Mouse (Mus musculus) stomach, embryonic 14.5 days (tissue): ENCODE data around the gene Adpgk. TPM values are rescaled to one million over a fixed set of nuclear protein-coding genes. Genes with fewer than 3 reads are reported as not detected.

Experiments used
- ATAC-seq: fragments of 200-750 bp; cut with Nextera tagmentation; 2 replicates; pipeline ENCODE4 v1.8.0; 2017; ENCODE audit warnings: low read depth, moderate TSS enrichment; ENCODE audit not compliant: insufficient number of reproducible peaks, insufficient read depth, low FRiP score
- H3K27ac ChIP-seq: fragments of 300-500 bp; sonication (generic); 2 replicates; pipeline ENCODE4 v1.5.1; 2014; ENCODE audit warnings: mild to moderate bottlenecking, low read length, moderate library complexity, mixed read lengths
- H3K27me3 ChIP-seq: fragments of 300-500 bp; sonication (generic); 2 replicates; pipeline ENCODE4 v1.6.1; 2014; ENCODE audit warnings: low read length, control low read depth, mixed read lengths; ENCODE audit not compliant: control insufficient read depth, insufficient read depth
- H3K36me3 ChIP-seq: fragments of 300-500 bp; sonication (generic); 2 replicates; pipeline ENCODE4 v1.6.1; 2014; ENCODE audit warnings: mild to moderate bottlenecking, control low read depth, low read length, moderate library complexity, mixed read lengths; ENCODE audit not compliant: control insufficient read depth, insufficient read depth
- H3K4me1 ChIP-seq: fragments of 300-500 bp; sonication (generic); 2 replicates; pipeline ENCODE4 v1.6.1; 2014; ENCODE audit warnings: low read length, control low read depth, mixed read lengths; ENCODE audit not compliant: control insufficient read depth, insufficient read depth
- H3K4me2 ChIP-seq: fragments of 300-500 bp; sonication (generic); replicated peaks from 2 replicates; pipeline ENCODE4 v1.6.1; 2014; ENCODE audit warnings: low read depth, low read length, control low read depth
- H3K4me3 ChIP-seq: fragments of 300-500 bp; sonication (generic); 2 replicates; pipeline ENCODE4 v1.5.1; 2014; ENCODE audit warnings: low read depth, low read length, control low read depth
- H3K9ac ChIP-seq: fragments of 300-500 bp; sonication (generic); replicated peaks from 2 replicates; pipeline ENCODE4 v1.6.1; 2014; ENCODE audit warnings: low read depth, mild to moderate bottlenecking, control low read depth, low read length, moderate library complexity, mixed read lengths
- H3K9me3 ChIP-seq: fragments of 300-500 bp; sonication (generic); 2 replicates; pipeline ENCODE4 v1.6.1; 2016; ENCODE audit warnings: low read depth, low read length, control low read depth; ENCODE audit not compliant: control insufficient read depth
- WGBS: fragments of 180-500 bp; shearing (Covaris S2); extraction: QIAGEN DNeasy Blood & Tissue Kit; methylation state at CpG from one replicate; pipeline ENCODE4 v1.1.7; 2014; 5-methylcytosine and 5-hydroxymethylcytosine counted together
- polyA plus RNA-seq: library from polyadenylated mRNA; unstranded; fragments of >200 nt; fragmentation: Nextera tagmentation; extraction: Ambion mirVana; gene quantifications from 2 replicates; pipeline ENCODE4 v1.2.1, GENCODE M21; 2014

Gene Adpgk
- polyA plus RNA-seq, 1 experiment from 2014 or later, result 35.9 TPM

DNA sequence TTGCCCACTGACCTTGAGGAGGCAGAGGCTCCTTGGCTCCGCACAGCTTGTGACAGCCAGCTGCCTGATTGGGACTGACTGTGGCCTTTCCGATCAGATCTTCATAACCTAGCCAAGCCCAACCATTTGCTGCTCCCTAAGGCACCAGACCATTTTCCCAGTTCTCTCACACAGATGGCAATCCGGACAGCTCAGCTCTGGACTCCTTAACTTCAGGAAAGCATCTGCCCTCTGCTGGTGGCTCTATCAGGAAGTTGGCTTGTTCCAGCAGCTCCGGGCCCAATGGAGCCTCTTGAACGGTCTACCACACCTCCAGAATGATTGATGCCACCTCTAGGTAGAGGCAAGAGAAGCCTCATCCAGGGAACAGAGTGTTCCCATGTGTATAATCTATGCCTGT lies 21.6 kb upstream of the Adpgk start:
- Histone ChIP-seq H3K27ac (no peak overlapping the region), H3K9ac (no peak overlapping the region), H3K4me3 (no peak overlapping the region), H3K4me2 (no peak overlapping the region), H3K36me3 (no peaks in the 10 kb centered on the region), H3K27me3 (no peaks in the 10 kb centered on the region), H3K4me1 (0 out of 2 replicates have a peak, but pooled peaks cover 3% of the 10 kb centered on the region), H3K9me3 (no peaks in the 10 kb centered on the region)
- 17% methylated on average over 5 of the region's 5 CpGs for WGBS
- ATAC-seq, result peak; percentile 34; the same call in 1 of the 2 replicates

- no peaks in the 10 kb centered on the region for H3K9me3 ChIP-seq
- no peak for ATAC-seq
- no peak overlapping the region for H3K4me3 ChIP-seq
- 0 out of 2 replicates have a peak, but pooled peaks cover 3% of the 10 kb centered on the region for H3K4me1 ChIP-seq
- no peak overlapping the region for H3K4me2 ChIP-seq
- H3K36me3 ChIP-seq, result no peaks in the 10 kb centered on the region
- H3K27ac ChIP-seq, result peak overlapping the region; percentile 22; the same call in 1 of the 2 replicates
- H3K27me3 ChIP-seq, result no peaks in the 10 kb centered on the region
- WGBS, result 12% methylated on average over 4 of the region's 4 CpGs
- H3K9ac ChIP-seq, result no peak overlapping the region
Observed at GRCm38 (mm10) chr9:59271081-59271480, 20.3 kb upstream of the Adpgk start.

- H3K4me2 ChIP-seq, result no peak overlapping the region
- no peaks in the 10 kb centered on the region for H3K9me3 ChIP-seq
- ATAC-seq, result peak; percentile 92
- WGBS, result 25% methylated on average over 6 of the region's 6 CpGs
- peak overlapping the region; percentile 61; the same call in 1 of the 2 replicates for H3K27ac ChIP-seq
- H3K27me3 ChIP-seq, result no peaks in the 10 kb centered on the region
- 0 out of 2 replicates have a peak, but pooled peaks cover 3% of the 10 kb centered on the region for H3K4me1 ChIP-seq
- no peaks in the 10 kb centered on the region for H3K36me3 ChIP-seq
- H3K4me3 ChIP-seq, result no peak overlapping the region
- no peak overlapping the region for H3K9ac ChIP-seq
Observed at GRCm38 (mm10) chr9:59271711-59272110, 19.6 kb upstream of the Adpgk start.

DNA sequence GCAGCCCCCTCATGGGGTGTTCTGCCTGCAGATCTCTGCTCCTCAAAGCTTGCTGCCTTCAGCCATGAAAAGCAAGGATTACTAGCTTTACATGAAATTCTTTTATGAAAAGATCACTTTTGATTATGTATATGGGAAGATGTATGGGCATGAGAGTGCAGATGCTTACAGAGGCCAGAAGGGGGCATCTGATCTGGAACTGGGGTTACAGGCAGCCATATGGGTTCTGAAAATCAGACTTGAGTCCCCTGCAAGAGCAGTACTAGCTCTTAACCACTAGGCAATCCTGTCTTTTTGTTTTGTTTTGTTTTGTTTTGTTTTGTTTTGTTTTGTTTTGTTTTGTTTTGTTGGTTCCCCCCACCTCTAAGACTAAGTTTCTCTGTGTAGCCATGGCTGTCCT lies 18.2 kb upstream of the Adpgk start:
- no peaks in the 10 kb centered on the region for H3K27me3 ChIP-seq
- no peak for ATAC-seq
- no peak overlapping the region for H3K9ac ChIP-seq

GRCm38 (mm10) chr9:59274846-59275455 lies 16.4 kb upstream of the Adpgk start:
- WGBS, result 86% methylated on average over 19 of the region's 19 CpGs
- Histone ChIP-seq H3K36me3 (no peaks in the 10 kb centered on the region), H3K4me1 (no peaks in the 10 kb centered on the region), H3K9me3 (no peaks in the 10 kb centered on the region), H3K9ac (no peak overlapping the region), H3K4me2 (no peak overlapping the region), H3K4me3 (no peak overlapping the region), H3K27me3 (no peaks in the 10 kb centered on the region), H3K27ac (no peak overlapping the region)
- no peak for ATAC-seq

More for the DNA sequence above, 18.2 kb upstream of the Adpgk start:
- no peaks in the 10 kb centered on the region for H3K36me3 ChIP-seq
- no peak overlapping the region for H3K4me2 ChIP-seq
- H3K4me1 ChIP-seq, result 0 out of 2 replicates have a peak, but pooled peaks cover 3% of the 10 kb centered on the region
- H3K9me3 ChIP-seq, result no peaks in the 10 kb centered on the region
- no peak overlapping the region for H3K27ac ChIP-seq
- H3K4me3 ChIP-seq, result no peak overlapping the region

GRCm38 (mm10) chr9:59278199-59278598 lies 13.2 kb upstream of the Adpgk start:
- H3K4me1 ChIP-seq, result peaks cover 2% of the 10 kb centered on the region; the same call in 1 of the 2 replicates
- 93% methylated on average over 2 of the region's 2 CpGs for WGBS

GRCm38 (mm10) chr9:59278694-59279093 lies 12.7 kb upstream of the Adpgk start:
- WGBS, result 59% methylated on average over 5 of the region's 5 CpGs

More at GRCm38 (mm10) chr9:59278199-59278598, 13.2 kb upstream of the Adpgk start:
- Histone ChIP-seq H3K27me3 (no peaks in the 10 kb centered on the region), H3K9ac (no peak overlapping the region), H3K9me3 (no peaks in the 10 kb centered on the region), H3K36me3 (no peaks in the 10 kb centered on the region), H3K27ac (no peak overlapping the region), H3K4me3 (no peak overlapping the region), H3K4me2 (no peak overlapping the region)
- ATAC-seq, result no peak

GRCm38 (mm10) chr9:59280888-59281287 lies 10.5 kb upstream of the Adpgk start:
- H3K27me3 ChIP-seq, result no peaks in the 10 kb centered on the region
- no peak overlapping the region for H3K9ac ChIP-seq
- peaks cover 2% of the 10 kb centered on the region; the same call in 1 of the 2 replicates for H3K4me1 ChIP-seq
- H3K9me3 ChIP-seq, result no peaks in the 10 kb centered on the region
- no peak overlapping the region for H3K4me3 ChIP-seq
- no peak for ATAC-seq
- H3K36me3 ChIP-seq, result no peaks in the 10 kb centered on the region
- WGBS, result 91% methylated on average over 5 of the region's 5 CpGs
- no peak overlapping the region for H3K4me2 ChIP-seq
- no peak overlapping the region for H3K27ac ChIP-seq

More at GRCm38 (mm10) chr9:59278694-59279093, 12.7 kb upstream of the Adpgk start:
- Histone ChIP-seq H3K27ac (no peak overlapping the region), H3K27me3 (no peaks in the 10 kb centered on the region), H3K4me2 (no peak overlapping the region), H3K9ac (no peak overlapping the region), H3K9me3 (no peaks in the 10 kb centered on the region), H3K4me3 (no peak overlapping the region), H3K36me3 (no peaks in the 10 kb centered on the region), H3K4me1 (peaks cover 2% of the 10 kb centered on the region; the same call in 1 of the 2 replicates)
- ATAC-seq, result no peak
